11 mouse cellular contexts compared by ENCODE assay signal in the genomic region with DNA sequence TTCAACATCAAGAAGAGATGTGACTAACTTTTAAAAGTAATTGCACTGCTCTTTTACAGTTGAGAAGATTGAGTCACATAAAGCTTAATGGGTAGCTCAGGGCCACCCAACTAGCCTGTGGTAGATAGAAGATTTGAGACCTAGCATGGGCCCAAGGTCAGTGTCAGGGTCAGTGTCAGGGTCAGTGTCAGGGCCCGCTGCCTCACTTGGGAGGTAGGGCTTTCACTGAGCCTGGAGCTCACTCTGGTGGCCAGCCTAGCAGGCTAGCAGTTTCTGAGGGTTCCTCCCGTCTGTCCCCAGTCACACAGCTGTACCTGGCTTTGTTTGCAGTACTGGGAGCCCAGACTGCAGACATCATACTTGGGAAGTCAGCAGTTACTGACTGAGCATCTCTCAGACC. TPM values are rescaled to one million over a fixed set of nuclear protein-coding genes. Genes with fewer than 3 reads are reported as not detected.
DNase-seq lines count a peak whose midpoint lies in the region; TF ChIP-seq lines count a peak whose summit lies in the region.
"Had no signal": no experiment of that assay in that cellular context is flagged by ENCODE, and none has a peak within 500 bp of the region (broad histone marks: within the 10 kb centered on the region; RNA-seq: fewer than 3 reads in every experiment).

No protein-coding gene starts in this region.

- H3K9me3 ChIP-seq in limb, embryonic 10.5 days (replicated peaks): no peaks in the 10 kb centered on the region
- H3K9me3 ChIP-seq: midbrain, embryonic 15.5 days had no signal

- H3K79me3 ChIP-seq in C2C12 (ENCODE audit: low read depth): peaks cover 25% of the 10 kb centered on the region

- no peak for DNase-seq in kidney, adult 2 months
- no peak for DNase-seq in kidney, adult 8-10 months
- DNase-seq in adrenal gland, postnatal 10 days: peak; percentile 51
- no peak for DNase-seq in limb, embryonic 10.5 days (ENCODE audit: low spot score)
- no peak for DNase-seq in cerebellum, adult 11-12 months
- no peak for DNase-seq in cerebellum, adult 9-11 months
- DNase-seq in right cerebral cortex, postnatal 14 days: no peak
- DNase-seq: spleen, adult 18-20 months had no signal

- H3K27ac ChIP-seq in kidney, adult 2 months (ENCODE audit: insufficient read depth, low read depth, low read length): peak overlapping the region; percentile 77
- peak overlapping the region; percentile 12; the same call in 1 of the 2 replicates for H3K27ac ChIP-seq in limb, embryonic 10.5 days

- H3K27me3 ChIP-seq in kidney, adult 2 months (replicated peaks; ENCODE audit: control insufficient read depth, insufficient read depth, low read length): no peaks in the 10 kb centered on the region
- H3K27me3 ChIP-seq in C2C12 (ENCODE audit: control insufficient read depth, insufficient read depth, insufficient read length): no peaks in the 10 kb centered on the region
- no peaks in the 10 kb centered on the region for H3K27me3 ChIP-seq in limb, embryonic 10.5 days (ENCODE audit: low read depth, poor library complexity, severe bottlenecking)
- H3K27me3 ChIP-seq: midbrain, embryonic 15.5 days had no signal

- no peaks in the 10 kb centered on the region for H3K36me3 ChIP-seq in kidney, adult 2 months (ENCODE audit: control insufficient read depth, insufficient read depth, low read length)
- no peaks in the 10 kb centered on the region for H3K36me3 ChIP-seq in C2C12 (ENCODE audit: control insufficient read depth, insufficient read depth)
- no peaks in the 10 kb centered on the region for H3K36me3 ChIP-seq in limb, embryonic 10.5 days
- H3K36me3 ChIP-seq: midbrain, embryonic 15.5 days had no signal

- H3K4me1 ChIP-seq in kidney, adult 2 months (ENCODE audit: control insufficient read depth, insufficient read depth, low read length): peaks cover 14% of the 10 kb centered on the region
- H3K4me1 ChIP-seq in limb, embryonic 10.5 days: peaks cover 25% of the 10 kb centered on the region
- H3K4me1 ChIP-seq: midbrain, embryonic 15.5 days had no signal

- 42% methylated on average over 2 of the region's 2 CpGs for WGBS in kidney, adult 2 months
- WGBS in limb, embryonic 10.5 days: 42% methylated on average over 2 of the region's 2 CpGs

- no peak for TF ChIP-seq POLR2A in kidney, adult 2 months (IDR thresholded peaks at IDR 0.05; ENCODE audit: low read depth, low read length)

- H3K79me2 ChIP-seq in C2C12 (ENCODE audit: control insufficient read depth, insufficient read depth): peaks cover 87% of the 10 kb centered on the region

- H3K4me3 ChIP-seq in kidney, adult 2 months (ENCODE audit: insufficient read depth, low read depth, low read length): no peak overlapping the region
- H3K4me3 ChIP-seq in C2C12 (ENCODE audit: insufficient read depth, poor library complexity, severe bottlenecking): no peak overlapping the region
- no peak overlapping the region for H3K4me3 ChIP-seq in limb, embryonic 10.5 days
- H3K4me3 ChIP-seq: erythroblast, embryonic 14.5 days; midbrain, embryonic 15.5 days had no signal

- TF ChIP-seq CTCF in kidney, adult 2 months (conservative IDR thresholded peaks at IDR 0.05; ENCODE audit: insufficient read depth, insufficient read length, low read depth, low read length): peak; percentile 53
- peak; percentile 51 for TF ChIP-seq CTCF in C2C12 (IDR thresholded peaks at IDR 0.05; ENCODE audit: control insufficient read depth, insufficient read depth, insufficient read length)

- H3ac ChIP-seq in C2C12 (ENCODE audit: control insufficient read depth, insufficient read length, low read depth): no peak overlapping the region

TF ChIP-seq in C2C12, 6 proteins besides CTCF, POLR2A, EP300 and RAD21:
- TF ChIP-seq MYOD1 (IDR thresholded peaks at IDR 0.05; ENCODE audit: control insufficient read depth, insufficient read length, low read depth) (no peak), MYOG (IDR thresholded peaks at IDR 0.05; ENCODE audit: control insufficient read depth, extremely low read depth, insufficient read length) (no peak), USF1 (IDR thresholded peaks at IDR 0.05; ENCODE audit: low read depth) (no peak), MAX (IDR thresholded peaks at IDR 0.05) (no peak), CEBPB (IDR thresholded peaks at IDR 0.05; ENCODE audit: low read depth) (no peak), FOSL1 (IDR thresholded peaks at IDR 0.05; ENCODE audit: insufficient read depth, low read length, poor library complexity, severe bottlenecking) (no peak)

RNA-seq across cellular contexts. Expression of gene Cyth3, which starts 47.1 kb away (rescaled TPM):
- 22.8 and 25.0 TPM in 2 replicates for polyA plus RNA-seq in kidney, adult 2 months (2012; rRNA removed)
- polyA plus RNA-seq in C2C12 (2012; fragmentation: generic; extraction: Trizol): 23.9 TPM
- total RNA-seq in adrenal gland, postnatal 10 days (2021): 100 to 1,000 TPM; 123 to 151 TPM
- 47.5 and 59.2 TPM in 2 replicates for polyA plus RNA-seq in limb, embryonic 10.5 days (2016; fragmentation: Nextera tagmentation; extraction: Ambion mirVana)
